Mouse (Mus musculus): ENCODE measurements around the gene Mrps7. TPM values are rescaled to one million over a fixed set of nuclear protein-coding genes. Genes with fewer than 3 reads are reported as not detected.

The Mrps7 gene
- polyA plus RNA-seq, 1 experiment from 2014 or later = 101 TPM

DNA sequence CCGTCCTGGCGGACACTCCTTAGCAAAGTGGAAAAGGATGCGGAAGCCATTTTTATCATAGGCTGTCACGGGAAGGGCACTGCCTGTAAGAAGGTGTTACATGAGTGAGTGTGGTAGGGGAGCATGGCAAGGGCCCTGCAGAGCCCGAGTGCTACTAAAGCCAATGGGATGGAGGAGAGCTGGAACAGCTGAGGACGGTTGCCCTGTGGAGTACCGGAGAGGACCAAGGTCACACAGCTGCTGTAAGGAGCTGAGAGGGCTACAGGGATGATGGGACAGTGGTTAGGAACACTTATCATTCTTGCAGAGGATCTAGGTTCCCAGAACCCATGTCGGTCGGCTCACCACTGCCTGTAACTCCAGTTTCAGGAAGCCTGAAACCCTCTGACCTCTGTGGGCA lies 17.3 kb upstream of the Mrps7 start:
- H3K4me1 ChIP-seq (ENCODE audit: insufficient read depth, low read length) = no peaks in the 10 kb centered on the region
- 92% methylated on average over 9 of the region's 9 CpGs for WGBS
- H3K9ac ChIP-seq (replicated peaks; ENCODE audit: low read length) = no peak overlapping the region
- H3K27me3 ChIP-seq (ENCODE audit: insufficient read depth, low read length) = no peaks in the 10 kb centered on the region
- H3K27ac ChIP-seq (ENCODE audit: low read length) = no peak overlapping the region
- ATAC-seq (ENCODE audit: low FRiP score, low TSS enrichment) = no peak
- peaks cover 88% of the 10 kb centered on the region for H3K36me3 ChIP-seq (ENCODE audit: insufficient read depth, low read length)
- H3K4me2 ChIP-seq (replicated peaks; ENCODE audit: low read depth, low read length) = no peak overlapping the region
- H3K9me3 ChIP-seq (ENCODE audit: low read length) = no peaks in the 10 kb centered on the region
- no peak overlapping the region for H3K4me3 ChIP-seq (ENCODE audit: low read length)

DNA sequence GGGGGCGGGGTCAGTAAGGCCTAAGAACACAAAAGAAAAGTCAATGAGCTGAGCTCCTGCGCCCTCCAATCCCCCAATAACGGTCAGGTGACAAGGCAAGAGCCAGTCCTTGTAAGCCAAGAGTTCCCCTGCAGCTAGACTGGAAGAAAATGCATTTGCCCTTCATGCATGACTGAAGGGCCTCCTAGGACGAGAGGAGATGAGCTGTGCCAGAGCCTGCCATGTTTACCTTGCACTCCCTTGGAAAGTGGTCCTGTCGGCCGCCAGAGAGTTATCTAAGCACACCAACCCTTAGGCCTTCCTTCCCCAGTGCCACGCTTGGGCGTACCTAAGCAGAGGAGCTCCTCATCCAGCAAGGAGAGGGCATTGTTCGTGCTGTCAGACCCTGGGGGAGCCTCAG lies 15.7 kb upstream of the Mrps7 start:
- no peak overlapping the region for H3K27ac ChIP-seq (ENCODE audit: low read length)
- H3K4me3 ChIP-seq (ENCODE audit: low read length) = no peak overlapping the region
- 0 out of 2 replicates have a peak, but pooled peaks have one; percentile 55 for ATAC-seq (ENCODE audit: low FRiP score, low TSS enrichment)

DNA sequence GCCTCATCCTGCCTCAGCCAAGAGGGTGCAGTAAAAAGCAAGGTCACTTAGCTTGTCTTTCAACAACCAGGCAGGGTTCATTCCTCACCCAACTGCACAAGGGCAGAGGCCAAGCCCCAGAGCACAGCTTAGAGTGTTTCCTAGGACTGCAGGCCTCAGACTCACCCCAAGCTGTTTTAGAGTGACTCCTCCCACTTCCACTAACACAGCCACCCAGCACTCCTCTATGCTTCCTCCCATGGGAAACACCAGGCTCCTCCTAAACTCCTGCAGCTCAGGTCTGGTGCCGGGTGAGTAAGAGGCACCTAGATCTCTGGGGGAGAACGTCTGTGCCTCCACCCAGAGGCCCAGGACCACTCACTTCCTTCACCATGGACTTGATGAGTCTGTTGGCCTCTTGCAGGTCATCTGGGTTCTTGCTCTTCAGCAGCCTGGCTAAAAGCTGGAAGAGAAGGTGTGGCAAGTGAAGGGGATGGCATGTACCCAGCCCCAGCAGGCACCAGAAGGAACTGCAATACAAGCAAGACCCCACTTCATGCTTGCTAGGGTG lies 13.1 kb upstream of the Mrps7 start:
- no peak overlapping the region for H3K27ac ChIP-seq (ENCODE audit: low read length)
- no peak; the same call in 1 of the 2 replicates for ATAC-seq (ENCODE audit: low FRiP score, low TSS enrichment)
- H3K9ac ChIP-seq (replicated peaks; ENCODE audit: low read length) = no peak overlapping the region
- 80% methylated on average over 2 of the region's 2 CpGs for WGBS
- H3K4me2 ChIP-seq (replicated peaks; ENCODE audit: low read depth, low read length) = no peak overlapping the region
- H3K4me3 ChIP-seq (ENCODE audit: low read length) = no peak overlapping the region
- no peaks in the 10 kb centered on the region for H3K9me3 ChIP-seq (ENCODE audit: low read length)
- no peaks in the 10 kb centered on the region for H3K4me1 ChIP-seq (ENCODE audit: insufficient read depth, low read length)
- peaks cover 81% of the 10 kb centered on the region for H3K36me3 ChIP-seq (ENCODE audit: insufficient read depth, low read length)
- no peaks in the 10 kb centered on the region for H3K27me3 ChIP-seq (ENCODE audit: insufficient read depth, low read length)

More for the DNA sequence above, 15.7 kb upstream of the Mrps7 start:
- no peak overlapping the region for H3K4me2 ChIP-seq (replicated peaks; ENCODE audit: low read depth, low read length)
- H3K27me3 ChIP-seq (ENCODE audit: insufficient read depth, low read length) = no peaks in the 10 kb centered on the region
- no peaks in the 10 kb centered on the region for H3K9me3 ChIP-seq (ENCODE audit: low read length)
- WGBS = 64% methylated on average over 9 of the region's 9 CpGs
- peaks cover 87% of the 10 kb centered on the region for H3K36me3 ChIP-seq (ENCODE audit: insufficient read depth, low read length)
- H3K4me1 ChIP-seq (ENCODE audit: insufficient read depth, low read length) = no peaks in the 10 kb centered on the region
- H3K9ac ChIP-seq (replicated peaks; ENCODE audit: low read length) = no peak overlapping the region

DNA sequence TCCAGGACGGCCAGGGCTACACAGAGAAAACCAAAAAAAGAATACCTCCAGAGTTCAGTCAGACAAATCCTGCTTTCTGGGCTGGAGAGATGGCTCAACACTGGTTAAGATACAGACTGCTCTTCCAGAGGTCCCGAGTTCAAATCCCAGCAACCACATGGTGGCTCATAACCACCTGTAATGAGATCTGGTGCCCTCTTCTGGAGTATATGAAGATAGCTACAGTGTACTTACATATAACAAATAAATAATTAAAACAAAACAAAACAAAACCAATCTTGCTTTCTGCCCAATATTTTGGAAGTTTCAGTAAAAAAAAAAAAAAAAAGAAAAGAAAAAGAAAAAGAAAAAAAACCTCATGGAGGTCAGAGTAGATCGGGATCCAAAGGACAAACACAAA lies 8.5 kb upstream of the Mrps7 start:
- Histone ChIP-seq H3K27me3 (ENCODE audit: insufficient read depth, low read length) (no peaks in the 10 kb centered on the region), H3K4me1 (ENCODE audit: insufficient read depth, low read length) (no peaks in the 10 kb centered on the region), H3K36me3 (ENCODE audit: insufficient read depth, low read length) (peaks cover 45% of the 10 kb centered on the region), H3K9ac (replicated peaks; ENCODE audit: low read length) (no peak overlapping the region), H3K4me3 (ENCODE audit: low read length) (no peak overlapping the region), H3K9me3 (ENCODE audit: low read length) (no peaks in the 10 kb centered on the region), H3K27ac (ENCODE audit: low read length) (no peak overlapping the region), H3K4me2 (replicated peaks; ENCODE audit: low read depth, low read length) (no peak overlapping the region)
- 99% methylated on average over 3 of the region's 3 CpGs for WGBS
- ATAC-seq (ENCODE audit: low FRiP score, low TSS enrichment) = no peak

DNA sequence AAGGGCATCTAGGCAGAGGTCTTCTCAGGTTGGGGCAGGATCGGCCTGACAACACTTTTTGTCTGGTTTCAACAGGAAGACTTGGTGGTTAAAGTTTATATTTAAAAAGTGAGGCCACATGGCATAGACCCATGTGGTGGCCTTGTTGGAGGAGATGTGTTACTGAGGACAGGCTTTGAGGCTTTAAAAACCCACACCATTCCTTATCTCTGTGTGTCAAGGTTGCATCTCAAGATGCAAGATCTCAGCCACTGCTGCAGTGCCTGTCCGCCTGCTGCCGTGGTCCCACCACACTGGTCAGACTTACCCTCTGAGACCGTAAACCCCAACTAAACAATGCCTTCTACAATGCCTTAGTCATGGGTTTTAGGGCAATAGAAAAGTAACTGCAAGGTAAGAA lies 5.4 kb upstream of the Mrps7 start:
- Histone ChIP-seq H3K27ac (ENCODE audit: low read length) (no peak overlapping the region), H3K9me3 (ENCODE audit: low read length) (no peaks in the 10 kb centered on the region), H3K27me3 (ENCODE audit: insufficient read depth, low read length) (no peaks in the 10 kb centered on the region), H3K36me3 (ENCODE audit: insufficient read depth, low read length) (peaks cover 22% of the 10 kb centered on the region), H3K4me2 (replicated peaks; ENCODE audit: low read depth, low read length) (no peak overlapping the region), H3K9ac (replicated peaks; ENCODE audit: low read length) (no peak overlapping the region), H3K4me1 (ENCODE audit: insufficient read depth, low read length) (peaks cover 17% of the 10 kb centered on the region), H3K4me3 (ENCODE audit: low read length) (no peak overlapping the region)
- ATAC-seq (ENCODE audit: low FRiP score, low TSS enrichment) = no peak
- WGBS = 91% methylated on average over 4 of the region's 4 CpGs

DNA sequence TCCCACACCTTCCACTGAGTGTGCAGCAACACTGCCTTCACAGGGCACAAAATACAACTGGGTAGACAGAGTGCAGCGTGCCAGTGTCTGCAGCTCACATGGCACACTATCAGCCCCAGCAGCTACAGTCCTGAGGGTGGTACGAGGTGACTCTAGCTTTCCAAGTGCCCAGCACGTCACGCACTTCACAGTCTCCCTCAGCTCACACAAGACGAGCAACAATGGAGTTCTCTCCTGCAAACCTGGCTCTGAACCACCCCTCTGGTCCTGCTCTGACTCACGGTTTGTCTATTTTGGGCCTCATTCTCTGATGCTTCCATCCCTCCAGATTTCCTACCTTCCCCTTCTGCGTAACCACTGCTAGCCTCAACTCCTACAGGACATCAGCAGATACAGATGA lies 4.0 kb upstream of the Mrps7 start:
- H3K9ac ChIP-seq (replicated peaks; ENCODE audit: low read length) = no peak overlapping the region
- no peak overlapping the region for H3K27ac ChIP-seq (ENCODE audit: low read length)
- H3K9me3 ChIP-seq (ENCODE audit: low read length) = no peaks in the 10 kb centered on the region
- peaks cover 8% of the 10 kb centered on the region for H3K36me3 ChIP-seq (ENCODE audit: insufficient read depth, low read length)
- peaks cover 19% of the 10 kb centered on the region for H3K4me1 ChIP-seq (ENCODE audit: insufficient read depth, low read length)
- no peak overlapping the region for H3K4me3 ChIP-seq (ENCODE audit: low read length)
- WGBS = 90% methylated on average over 7 of the region's 7 CpGs
- H3K4me2 ChIP-seq (replicated peaks; ENCODE audit: low read depth, low read length) = no peak overlapping the region
- no peak for ATAC-seq (ENCODE audit: low FRiP score, low TSS enrichment)
- no peaks in the 10 kb centered on the region for H3K27me3 ChIP-seq (ENCODE audit: insufficient read depth, low read length)

DNA sequence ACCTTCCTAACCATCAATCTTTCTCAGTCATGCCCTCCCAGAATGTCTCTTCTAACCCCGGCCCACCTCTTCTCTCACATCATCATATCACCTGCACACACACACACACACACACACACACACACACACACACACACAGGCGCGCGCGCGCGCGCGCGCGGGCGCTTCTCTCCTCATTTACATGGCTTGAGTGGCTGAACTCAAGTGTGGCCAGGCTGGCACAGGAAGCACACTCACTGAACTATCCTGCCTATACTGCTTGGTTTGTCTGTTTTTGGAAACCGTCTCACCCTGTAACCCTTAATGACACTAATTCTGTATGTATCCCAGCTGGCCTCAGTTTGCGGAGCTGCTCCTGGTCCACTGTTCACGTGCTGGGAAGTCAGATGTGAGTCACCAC lies 3.0 kb upstream of the Mrps7 start:
- Histone ChIP-seq H3K4me1 (ENCODE audit: insufficient read depth, low read length) (peaks cover 28% of the 10 kb centered on the region), H3K4me3 (ENCODE audit: low read length) (no peak overlapping the region), H3K27me3 (ENCODE audit: insufficient read depth, low read length) (no peaks in the 10 kb centered on the region), H3K27ac (ENCODE audit: low read length) (no peak overlapping the region), H3K9ac (replicated peaks; ENCODE audit: low read length) (no peak overlapping the region), H3K9me3 (ENCODE audit: low read length) (no peaks in the 10 kb centered on the region), H3K36me3 (ENCODE audit: insufficient read depth, low read length) (peaks cover 4% of the 10 kb centered on the region; the same call in 1 of the 2 replicates), H3K4me2 (replicated peaks; ENCODE audit: low read depth, low read length) (no peak overlapping the region)
- no peak for ATAC-seq (ENCODE audit: low FRiP score, low TSS enrichment)
- 84% methylated on average over 15 of the region's 15 CpGs for WGBS

DNA sequence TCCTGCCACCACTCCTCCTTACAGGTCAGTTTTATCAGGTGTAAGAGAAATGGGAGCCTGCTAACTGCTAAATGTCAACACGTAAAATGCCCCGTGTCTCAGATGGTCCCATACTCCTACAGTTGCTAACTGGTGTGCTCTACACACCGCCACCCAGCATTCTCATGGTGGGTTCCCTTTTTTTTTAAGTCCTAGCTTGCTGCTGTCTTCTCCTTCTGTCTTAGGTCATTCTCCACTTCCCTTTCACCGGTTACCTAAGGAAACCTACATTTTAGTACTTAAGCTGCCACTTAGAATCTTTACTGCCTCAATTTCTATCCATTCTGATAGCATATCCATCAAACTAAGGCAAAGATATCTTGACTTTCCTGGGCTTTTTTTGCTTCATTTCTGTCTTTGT lies 2.6 kb upstream of the Mrps7 start:
- H3K4me1 ChIP-seq (ENCODE audit: insufficient read depth, low read length) = peaks cover 28% of the 10 kb centered on the region
- peaks cover 8% of the 10 kb centered on the region; the same call in 1 of the 2 replicates for H3K36me3 ChIP-seq (ENCODE audit: insufficient read depth, low read length)
- no peaks in the 10 kb centered on the region for H3K27me3 ChIP-seq (ENCODE audit: insufficient read depth, low read length)
- 76% methylated on average over 4 of the region's 4 CpGs for WGBS
- H3K4me3 ChIP-seq (ENCODE audit: low read length) = no peak overlapping the region
- no peak for ATAC-seq (ENCODE audit: low FRiP score, low TSS enrichment)
- no peak overlapping the region for H3K4me2 ChIP-seq (replicated peaks; ENCODE audit: low read depth, low read length)
- no peak overlapping the region for H3K9ac ChIP-seq (replicated peaks; ENCODE audit: low read length)
- no peaks in the 10 kb centered on the region for H3K9me3 ChIP-seq (ENCODE audit: low read length)
- no peak overlapping the region for H3K27ac ChIP-seq (ENCODE audit: low read length)

DNA sequence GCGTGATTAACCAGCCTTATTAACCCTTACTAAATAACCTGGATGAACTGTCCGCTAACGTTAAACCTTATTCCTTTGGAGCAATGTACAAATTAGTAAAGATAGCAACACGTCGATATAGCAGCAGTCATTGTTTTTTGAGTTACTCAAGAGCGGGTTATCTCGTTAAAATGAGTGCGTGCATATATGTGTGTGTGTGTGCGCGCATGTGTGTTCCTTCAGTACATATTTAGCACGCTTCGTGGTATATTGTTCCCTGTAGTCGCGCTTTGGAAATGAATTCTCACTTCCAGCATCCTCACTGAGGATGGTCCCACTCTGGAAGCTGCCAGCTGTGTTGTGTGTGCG lies 623 bp upstream of the Mrps7 start:
- peak overlapping the region; percentile 96 for H3K4me3 ChIP-seq (ENCODE audit: low read length)
- H3K4me2 ChIP-seq (replicated peaks; ENCODE audit: low read depth, low read length) = peak overlapping the region; percentile 80
- under 1% methylated on average over 15 of the region's 15 CpGs for WGBS
- peaks cover 25% of the 10 kb centered on the region for H3K36me3 ChIP-seq (ENCODE audit: insufficient read depth, low read length)
- no peaks in the 10 kb centered on the region for H3K9me3 ChIP-seq (ENCODE audit: low read length)
- H3K27me3 ChIP-seq (ENCODE audit: insufficient read depth, low read length) = no peaks in the 10 kb centered on the region
- peak overlapping the region; percentile 96 for H3K27ac ChIP-seq (ENCODE audit: low read length)
- ATAC-seq (ENCODE audit: low FRiP score, low TSS enrichment) = no peak
- H3K4me1 ChIP-seq (ENCODE audit: insufficient read depth, low read length) = peaks cover 28% of the 10 kb centered on the region
- H3K9ac ChIP-seq (replicated peaks; ENCODE audit: low read length) = peak overlapping the region; percentile 88

DNA sequence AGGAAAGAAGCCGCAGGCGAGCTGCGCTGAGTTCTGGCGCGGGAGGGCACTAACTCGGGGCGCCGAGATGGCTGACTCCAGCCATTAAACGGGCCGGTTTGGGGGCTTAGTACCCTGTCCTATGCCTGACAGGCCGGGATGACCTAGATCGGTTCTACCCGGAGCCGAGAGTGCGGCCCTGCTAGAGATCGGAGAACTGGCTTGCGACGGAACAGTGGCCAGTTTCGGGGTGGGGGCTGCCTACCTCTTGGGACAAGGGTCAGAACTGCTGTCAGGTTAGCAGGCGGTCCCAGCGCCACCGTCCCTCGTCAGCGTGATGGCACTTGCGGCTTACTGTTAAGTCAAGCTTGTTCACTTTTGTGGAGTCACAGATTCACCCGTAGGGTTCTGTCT lies 575 bp downstream of the Mrps7 start:
- peak overlapping the region; percentile 96 for H3K4me3 ChIP-seq (ENCODE audit: low read length)
- peaks cover 32% of the 10 kb centered on the region for H3K36me3 ChIP-seq (ENCODE audit: insufficient read depth, low read length)
- no peaks in the 10 kb centered on the region for H3K9me3 ChIP-seq (ENCODE audit: low read length)
- WGBS = under 1% methylated on average over 26 of the region's 26 CpGs
- no peaks in the 10 kb centered on the region for H3K27me3 ChIP-seq (ENCODE audit: insufficient read depth, low read length)
- H3K27ac ChIP-seq (ENCODE audit: low read length) = peak overlapping the region; percentile 96
- peak overlapping the region; percentile 88 for H3K9ac ChIP-seq (replicated peaks; ENCODE audit: low read length)
- ATAC-seq (ENCODE audit: low FRiP score, low TSS enrichment) = peak; percentile 55
- H3K4me2 ChIP-seq (replicated peaks; ENCODE audit: low read depth, low read length) = peak overlapping the region; percentile 85
- H3K4me1 ChIP-seq (ENCODE audit: insufficient read depth, low read length) = peaks cover 28% of the 10 kb centered on the region
